Mouse (Mus musculus) hindbrain, embryonic 14.5 days (tissue): ENCODE results near the gene Syn3. TPM values are rescaled to one million over a fixed set of nuclear protein-coding genes. Genes with fewer than 3 reads are reported as not detected.
A peak's percentile ranks its signal among the peaks of the same experiment; 100 is the strongest.

ENCODE experiments used
- ATAC-seq: fragments of 200-750 bp; cut with Nextera tagmentation; 2 replicates; pipeline ENCODE4 v1.8.0; 2017; ENCODE audit warnings: moderate number of reproducible peaks, mild to moderate bottlenecking, moderate TSS enrichment, moderate library complexity; ENCODE audit not compliant: low FRiP score
- DNase-seq: peaks from one replicate; pipeline ENCODE4 v3.0.0-alpha.2; 2015; ENCODE audit warnings: low spot score
- H3K27ac ChIP-seq: fragments of 300-500 bp; sonication (generic); 2 replicates; pipeline ENCODE4 v1.5.1; 2014; ENCODE audit warnings: mild to moderate bottlenecking, moderate library complexity
- H3K27me3 ChIP-seq: fragments of 300-500 bp; sonication (generic); 2 replicates; pipeline ENCODE4 v1.6.1; 2014; ENCODE audit warnings: mild to moderate bottlenecking, low read length, mixed read lengths; ENCODE audit not compliant: control insufficient read depth, insufficient read depth
- H3K36me3 ChIP-seq: fragments of 300-500 bp; sonication (generic); replicated peaks from 2 replicates; pipeline ENCODE4 v1.6.1; 2014; ENCODE audit not compliant: control insufficient read depth, insufficient read depth
- H3K4me1 ChIP-seq: fragments of 300-500 bp; sonication (generic); replicated peaks from 2 replicates; pipeline ENCODE4 v1.6.1; 2014; ENCODE audit warnings: antibody characterized with exemption, low read length, mixed read lengths; ENCODE audit not compliant: control insufficient read depth, insufficient read depth
- H3K4me2 ChIP-seq: fragments of 300-500 bp; sonication (generic); replicated peaks from 2 replicates; pipeline ENCODE4 v1.6.1; 2014; ENCODE audit warnings: mild to moderate bottlenecking, moderate library complexity
- H3K4me3 ChIP-seq: fragments of 300-500 bp; sonication (generic); replicated peaks from 2 replicates; pipeline ENCODE4 v1.5.1; 2014; ENCODE audit warnings: mild to moderate bottlenecking, low read length
- H3K9ac ChIP-seq: fragments of 300-500 bp; sonication (generic); 2 replicates; pipeline ENCODE4 v1.6.1; 2014
- H3K9me3 ChIP-seq: fragments of 300-500 bp; sonication (generic); 2 replicates; pipeline ENCODE4 v1.6.1; 2016; ENCODE audit warnings: low read length; ENCODE audit not compliant: control insufficient read depth
- WGBS: fragments of 180-500 bp; shearing (Covaris S2); extraction: QIAGEN DNeasy Blood & Tissue Kit; methylation state at CpG from one replicate; pipeline ENCODE4 v1.1.7; 2014; 5-methylcytosine and 5-hydroxymethylcytosine counted together
- polyA plus RNA-seq: library from polyadenylated mRNA; unstranded; fragments of >200 nt; fragmentation: Nextera tagmentation; extraction: Ambion mirVana; gene quantifications from 2 replicates; pipeline ENCODE4 v1.2.1, GENCODE M21; 2014

Gene Syn3
- polyA plus RNA-seq, 1 experiment from 2014 or later = 33.6 TPM

DNA sequence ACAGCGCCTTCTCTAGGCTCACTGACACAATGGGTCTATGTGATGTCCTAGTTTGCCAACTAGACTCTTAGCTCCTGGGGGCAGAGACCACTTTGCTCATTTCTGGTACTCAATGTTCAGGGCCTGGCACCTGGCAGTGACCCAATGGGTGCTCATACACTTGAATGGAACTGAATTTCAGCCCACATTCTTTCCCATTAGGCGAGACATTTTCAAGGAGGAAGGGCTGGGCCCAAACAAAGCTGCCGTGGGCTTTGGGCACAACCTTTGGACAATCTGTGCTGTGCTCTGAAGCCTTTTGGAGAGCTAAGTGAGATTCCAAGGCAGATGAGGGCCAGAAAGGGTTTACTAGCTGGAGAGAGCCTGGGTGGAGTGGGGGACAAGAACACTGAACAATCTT, 239.7 kb downstream of the Syn3 start:
- ATAC-seq (no peak), DNase-seq (no peak)
- H3K27ac ChIP-seq = no peak overlapping the region
- 84% methylated on average over 3 of the region's 3 CpGs for WGBS
- H3K9ac ChIP-seq = no peak overlapping the region
- no peak overlapping the region for H3K4me3 ChIP-seq
- H3K36me3 ChIP-seq = no peaks in the 10 kb centered on the region
- 0 out of 2 replicates have a peak, but pooled peaks cover 4% of the 10 kb centered on the region for H3K4me1 ChIP-seq
- H3K9me3 ChIP-seq = 0 out of 2 replicates have a peak, but pooled peaks cover 11% of the 10 kb centered on the region
- H3K4me2 ChIP-seq = no peak overlapping the region
- no peaks in the 10 kb centered on the region for H3K27me3 ChIP-seq

DNA sequence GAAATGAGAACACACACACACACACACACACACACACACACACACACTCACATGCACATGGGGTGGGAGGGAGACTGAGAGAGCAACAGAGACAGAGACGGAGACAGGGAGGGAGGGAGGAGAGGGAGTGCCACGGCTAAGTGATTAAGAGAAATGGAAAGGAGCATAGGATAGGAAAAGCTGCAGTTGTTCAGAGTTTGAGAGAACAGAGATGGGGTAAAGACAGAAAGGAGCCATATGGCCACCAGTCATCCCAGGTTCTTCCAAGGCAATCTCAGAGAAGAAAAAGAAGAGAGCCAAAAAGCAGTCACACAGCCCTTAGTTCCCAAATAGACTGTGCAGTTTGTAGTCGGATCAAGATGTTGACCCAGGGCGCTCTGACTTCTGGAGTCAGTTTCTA, 240.7 kb downstream of the Syn3 start:
- no peak overlapping the region for H3K4me2 ChIP-seq
- no peak for ATAC-seq
- H3K27ac ChIP-seq = no peak overlapping the region
- no peaks in the 10 kb centered on the region for H3K27me3 ChIP-seq
- no peak overlapping the region for H3K9ac ChIP-seq
- no peak for DNase-seq
- H3K36me3 ChIP-seq = no peaks in the 10 kb centered on the region
- 0 out of 2 replicates have a peak, but pooled peaks cover 4% of the 10 kb centered on the region for H3K4me1 ChIP-seq
- H3K9me3 ChIP-seq = 0 out of 2 replicates have a peak, but pooled peaks cover 11% of the 10 kb centered on the region
- H3K4me3 ChIP-seq = no peak overlapping the region
- WGBS = 94% methylated on average over 4 of the region's 4 CpGs

DNA sequence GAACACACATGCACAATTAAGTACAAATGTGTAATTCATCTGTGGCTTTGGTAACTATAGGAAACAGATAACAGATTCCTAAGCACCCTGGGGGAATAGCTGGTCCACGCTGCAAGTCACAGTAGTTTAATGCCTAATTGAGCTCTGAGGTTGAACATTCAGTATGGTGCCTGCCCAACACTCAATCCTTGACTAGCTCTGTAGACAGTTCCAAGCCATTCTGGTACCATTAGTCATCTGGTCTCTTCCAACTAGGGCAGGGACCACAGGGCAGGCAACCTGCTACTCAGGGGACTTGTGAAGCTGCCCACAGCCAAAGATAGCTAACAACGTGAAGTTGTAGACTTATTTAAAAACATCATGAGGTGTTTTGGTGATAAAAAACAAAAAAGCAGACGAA, 241.7 kb downstream of the Syn3 start:
- WGBS = 73% methylated on average over 3 of the region's 3 CpGs

DNA sequence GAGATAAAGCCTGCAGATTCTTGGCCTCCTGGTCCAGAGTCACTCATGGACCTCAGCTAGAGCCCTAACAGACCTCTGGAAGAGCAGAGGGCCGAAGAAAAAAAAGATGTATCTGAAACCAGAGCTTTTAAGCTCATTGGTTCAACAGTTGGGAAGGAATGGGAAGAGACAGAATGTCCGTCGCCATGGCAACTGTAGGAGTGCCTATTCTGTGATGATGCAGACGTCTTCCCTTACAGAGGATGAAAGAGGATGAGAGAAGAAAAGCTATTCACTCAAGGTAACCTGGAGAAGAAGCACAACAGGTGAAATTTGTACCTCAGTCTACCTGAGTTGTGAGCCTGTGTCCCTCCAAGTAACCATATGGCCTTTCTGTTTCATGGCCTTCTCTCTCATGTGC, 242.5 kb downstream of the Syn3 start:
- Histone ChIP-seq H3K9ac (no peak overlapping the region), H3K27ac (no peak overlapping the region), H3K27me3 (no peaks in the 10 kb centered on the region), H3K4me2 (no peak overlapping the region), H3K4me3 (no peak overlapping the region), H3K4me1 (0 out of 2 replicates have a peak, but pooled peaks cover 4% of the 10 kb centered on the region), H3K36me3 (no peaks in the 10 kb centered on the region), H3K9me3 (0 out of 2 replicates have a peak, but pooled peaks cover 11% of the 10 kb centered on the region)
- WGBS = 50% methylated on average over 4 of the region's 4 CpGs
- ATAC-seq (peak; percentile 46; the same call in 1 of the 2 replicates), DNase-seq (peak; percentile 67)

More for the DNA sequence above, 241.7 kb downstream of the Syn3 start:
- no peaks in the 10 kb centered on the region for H3K27me3 ChIP-seq
- no peak overlapping the region for H3K9ac ChIP-seq
- H3K4me1 ChIP-seq = 0 out of 2 replicates have a peak, but pooled peaks cover 4% of the 10 kb centered on the region
- H3K27ac ChIP-seq = no peak overlapping the region
- H3K4me2 ChIP-seq = no peak overlapping the region
- H3K9me3 ChIP-seq = 0 out of 2 replicates have a peak, but pooled peaks cover 11% of the 10 kb centered on the region
- no peak overlapping the region for H3K4me3 ChIP-seq
- ATAC-seq (no peak), DNase-seq (no peak)
- H3K36me3 ChIP-seq = no peaks in the 10 kb centered on the region

DNA sequence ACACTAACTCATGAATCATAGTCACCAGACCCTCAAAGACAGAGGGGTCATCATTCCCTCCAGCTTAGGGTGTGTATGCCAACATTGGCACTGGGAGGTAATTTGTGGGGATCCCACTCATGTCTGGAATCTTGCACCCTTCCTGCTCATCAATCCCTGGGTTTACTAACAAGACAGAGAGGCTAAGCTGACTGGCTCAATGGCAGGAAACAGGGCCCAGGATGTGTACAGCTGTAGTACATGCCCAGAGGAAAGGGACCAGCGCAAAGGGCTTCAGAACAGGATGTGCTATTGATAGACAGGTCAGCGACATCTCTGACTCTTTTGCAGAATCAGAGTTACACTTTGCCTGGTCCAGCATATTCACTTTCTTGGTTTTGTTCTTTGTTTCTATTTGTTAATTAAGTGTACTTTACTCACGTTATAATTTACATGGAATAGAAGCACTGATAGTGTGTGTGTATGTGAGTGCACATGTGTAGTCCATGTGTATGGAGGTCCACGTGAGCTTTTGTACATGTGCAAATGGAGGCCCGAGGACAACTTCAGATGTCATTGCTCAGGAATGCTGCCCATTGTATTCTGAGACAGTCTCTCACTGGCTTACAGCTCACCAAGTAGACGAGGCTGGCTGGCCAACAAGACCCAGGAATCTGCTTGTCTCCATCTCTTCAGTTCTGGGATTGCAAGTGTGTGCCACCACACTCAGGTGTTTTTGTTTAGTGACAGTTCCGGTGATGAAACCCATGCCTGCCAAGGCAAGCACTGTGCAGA, 248.4 kb downstream of the Syn3 start:
- DNase-seq (no peak), ATAC-seq (no peak)
- Histone ChIP-seq H3K4me1 (no peaks in the 10 kb centered on the region), H3K4me2 (no peak overlapping the region), H3K9ac (no peak overlapping the region), H3K9me3 (no peaks in the 10 kb centered on the region), H3K36me3 (no peaks in the 10 kb centered on the region), H3K27me3 (no peaks in the 10 kb centered on the region), H3K27ac (no peak overlapping the region), H3K4me3 (no peak overlapping the region)
- WGBS = 66% methylated on average over 7 of the region's 7 CpGs

DNA sequence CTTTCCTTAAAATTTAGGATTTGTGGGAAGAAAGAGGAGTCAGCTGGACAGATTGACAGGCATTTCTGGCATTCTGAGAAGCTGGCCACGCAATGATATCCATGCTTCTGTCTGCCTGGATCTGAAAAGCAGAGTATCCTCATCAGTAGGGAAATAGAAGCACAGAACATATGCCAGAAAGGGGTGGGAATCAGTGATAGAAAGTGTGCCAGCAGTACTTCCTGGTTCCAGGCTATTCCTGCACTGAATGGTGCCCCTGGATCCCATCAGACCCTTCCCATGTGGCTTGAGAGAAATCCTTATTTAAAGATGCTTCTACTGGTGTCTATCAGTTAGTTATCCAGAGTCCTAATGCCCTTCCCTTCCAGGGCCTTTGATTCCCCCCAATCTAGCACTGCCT, 249.4 kb downstream of the Syn3 start:
- H3K4me2 ChIP-seq = no peak overlapping the region
- no peaks in the 10 kb centered on the region for H3K27me3 ChIP-seq
- no peak overlapping the region for H3K27ac ChIP-seq
- 93% methylated on average over 1 of the region's 1 CpGs for WGBS
- no peak overlapping the region for H3K9ac ChIP-seq
- ATAC-seq = no peak
- no peak overlapping the region for H3K4me3 ChIP-seq
- no peaks in the 10 kb centered on the region for H3K9me3 ChIP-seq
- H3K36me3 ChIP-seq = no peaks in the 10 kb centered on the region
- no peaks in the 10 kb centered on the region for H3K4me1 ChIP-seq
- DNase-seq = no peak

DNA sequence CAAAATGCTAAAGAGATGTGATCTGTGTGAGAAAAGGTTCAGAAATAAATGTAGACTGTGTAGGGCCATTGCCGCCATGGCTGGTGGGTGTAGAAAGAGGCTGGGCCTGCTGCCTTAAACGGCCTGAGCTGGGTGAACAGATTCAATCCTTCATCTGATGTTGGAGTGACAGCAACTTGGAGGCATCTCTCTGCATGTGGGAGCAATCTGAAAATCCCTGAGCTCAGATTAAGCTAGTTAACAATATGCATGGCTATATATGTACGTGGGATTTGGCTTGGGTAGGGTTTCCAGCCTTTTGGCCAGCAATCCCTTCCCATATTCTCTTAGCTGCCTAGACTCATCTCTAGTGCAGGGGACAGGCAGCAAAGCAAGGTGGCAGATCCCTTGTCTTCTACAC, 249.9 kb downstream of the Syn3 start:
- DNase-seq = no peak
- Histone ChIP-seq H3K27ac (no peak overlapping the region), H3K9ac (no peak overlapping the region), H3K4me1 (no peaks in the 10 kb centered on the region), H3K36me3 (no peaks in the 10 kb centered on the region), H3K9me3 (no peaks in the 10 kb centered on the region), H3K4me2 (no peak overlapping the region), H3K27me3 (no peaks in the 10 kb centered on the region), H3K4me3 (no peak overlapping the region)
- 86% methylated on average over 3 of the region's 3 CpGs for WGBS
- ATAC-seq = no peak

DNA sequence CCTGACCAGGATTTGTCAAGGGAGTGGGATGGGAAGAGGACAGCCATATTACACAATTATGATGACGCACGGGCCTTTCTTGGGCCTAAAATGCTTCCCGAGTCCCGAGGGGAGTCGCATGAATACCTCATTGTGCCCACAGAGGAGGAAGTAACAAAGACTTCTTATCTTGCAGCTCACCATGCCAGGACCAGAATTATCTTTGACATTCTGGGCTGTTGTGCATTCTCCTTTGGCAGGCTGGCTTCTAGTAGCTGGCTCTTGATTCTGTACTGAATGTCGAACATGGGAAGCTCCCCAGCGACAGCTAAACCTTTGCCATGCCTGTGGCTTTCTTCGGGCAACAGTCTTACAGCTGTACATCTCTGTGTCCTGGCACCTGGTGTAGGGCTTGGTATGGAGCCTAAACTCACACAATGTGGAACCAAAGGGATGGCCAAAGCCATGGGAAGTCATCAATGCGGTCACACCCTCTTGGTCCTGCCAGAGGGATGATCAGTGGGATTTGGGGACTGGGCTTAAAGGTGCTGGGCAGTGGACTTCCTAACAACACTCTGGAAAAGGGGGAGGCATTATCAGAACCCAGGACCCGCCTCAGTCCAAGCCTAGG, 250.5 kb downstream of the Syn3 start:
- no peak for DNase-seq
- ATAC-seq = no peak
- Histone ChIP-seq H3K9ac (no peak overlapping the region), H3K4me2 (no peak overlapping the region), H3K36me3 (no peaks in the 10 kb centered on the region), H3K4me3 (no peak overlapping the region), H3K9me3 (no peaks in the 10 kb centered on the region), H3K4me1 (no peaks in the 10 kb centered on the region), H3K27ac (no peak overlapping the region), H3K27me3 (no peaks in the 10 kb centered on the region)
- WGBS = 82% methylated on average over 10 of the region's 10 CpGs

- DNase-seq (no peak), ATAC-seq (no peak)
- H3K4me1 ChIP-seq = no peaks in the 10 kb centered on the region
- H3K27ac ChIP-seq = no peak overlapping the region
- H3K9ac ChIP-seq = no peak overlapping the region
- no peaks in the 10 kb centered on the region for H3K9me3 ChIP-seq
- H3K36me3 ChIP-seq = no peaks in the 10 kb centered on the region
- H3K4me3 ChIP-seq = no peak overlapping the region
- H3K4me2 ChIP-seq = no peak overlapping the region
- no peaks in the 10 kb centered on the region for H3K27me3 ChIP-seq
- WGBS = 88% methylated on average over 7 of the region's 7 CpGs
These were observed 253.3 kb downstream of the Syn3 start for GRCm38 (mm10) chr10:86245396-86245795.
